Mouse (Mus musculus) heart, postnatal 0 days (tissue): Measurements from ENCODE around the gene Rbm5. TPM values are rescaled to one million over a fixed set of nuclear protein-coding genes. Genes with fewer than 3 reads are reported as not detected.

ENCODE experiments used
- ATAC-seq: fragments of 200-750 bp; cut with Nextera tagmentation; 2 replicates; pipeline ENCODE4 v1.8.0; 2017; ENCODE audit warnings: low read depth, moderate number of reproducible peaks, moderate library complexity; ENCODE audit not compliant: insufficient read depth
- DNase-seq: peaks from one replicate; pipeline ENCODE4 v3.0.0-alpha.2; 2016; ENCODE audit warnings: low spot score
- H3K27ac ChIP-seq: fragments of 300-500 bp; sonication (generic); 2 replicates; pipeline ENCODE4 v1.5.1; 2014; ENCODE audit warnings: low read depth, mild to moderate bottlenecking
- H3K27me3 ChIP-seq: fragments of 300-500 bp; sonication (generic); 2 replicates; pipeline ENCODE4 v1.6.1; 2014; ENCODE audit warnings: low read length, mixed read lengths; ENCODE audit not compliant: control insufficient read depth, insufficient read depth
- H3K36me3 ChIP-seq: fragments of 300-500 bp; sonication (generic); replicated peaks from 2 replicates; pipeline ENCODE4 v1.6.1; 2014; ENCODE audit warnings: low read length, mixed read lengths; ENCODE audit not compliant: control insufficient read depth, insufficient read depth
- H3K4me1 ChIP-seq: fragments of 300-500 bp; sonication (generic); 2 replicates; pipeline ENCODE4 v1.6.1; 2014; ENCODE audit warnings: antibody characterized with exemption; ENCODE audit not compliant: control insufficient read depth, insufficient read depth
- H3K4me2 ChIP-seq: fragments of 300-500 bp; sonication (generic); 2 replicates; pipeline ENCODE4 v1.6.1; 2014; ENCODE audit warnings: low read depth, mild to moderate bottlenecking, low read length, moderate library complexity
- H3K4me3 ChIP-seq: fragments of 300-500 bp; sonication (generic); 2 replicates; pipeline ENCODE4 v1.5.1; 2014; ENCODE audit warnings: low read depth, low read length
- H3K9ac ChIP-seq: fragments of 300-500 bp; sonication (generic); replicated peaks from 2 replicates; pipeline ENCODE4 v1.6.1; 2014; ENCODE audit warnings: low read depth, low read length, mixed read lengths
- H3K9me3 ChIP-seq: fragments of 300-500 bp; sonication (generic); replicated peaks from 2 replicates; pipeline ENCODE4 v1.6.1; 2016; ENCODE audit warnings: low read length; ENCODE audit not compliant: control insufficient read depth
- CTCF ChIP-seq: IDR thresholded peaks from 2 replicates; pipeline ENCODE4 v1.5.1; 2016; ENCODE audit warnings: antibody characterized with exemption, control low read depth, low read depth
- EP300 ChIP-seq: IDR thresholded peaks from 2 replicates; pipeline ENCODE4 v1.6.1; 2016; ENCODE audit warnings: antibody characterized with exemption, low read depth
- WGBS: fragments of 180-500 bp; shearing (Covaris S2); extraction: QIAGEN DNeasy Blood & Tissue Kit; methylation state at CpG from one replicate; pipeline ENCODE4 v1.1.7; 2014; 5-methylcytosine and 5-hydroxymethylcytosine counted together
- polyA plus RNA-seq: library from polyadenylated mRNA; unstranded; fragments of >200 nt; fragmentation: Nextera tagmentation; extraction: Ambion mirVana; gene quantifications from 2 replicates; pipeline ENCODE4 v1.2.1, GENCODE M21; 2015
- total RNA-seq: library from RNA; depleted of rRNA; stranded (reverse); fragments of >200 nt; gene quantifications from 2 replicates; pipeline ENCODE4 v1.2.3, GENCODE M21; 2014; ENCODE audit warnings: low replicate concordance

The Rbm5 gene
- total and polyA plus RNA-seq, 2 experiments from 2014 or later = 81.7 to 90.6 TPM

DNA sequence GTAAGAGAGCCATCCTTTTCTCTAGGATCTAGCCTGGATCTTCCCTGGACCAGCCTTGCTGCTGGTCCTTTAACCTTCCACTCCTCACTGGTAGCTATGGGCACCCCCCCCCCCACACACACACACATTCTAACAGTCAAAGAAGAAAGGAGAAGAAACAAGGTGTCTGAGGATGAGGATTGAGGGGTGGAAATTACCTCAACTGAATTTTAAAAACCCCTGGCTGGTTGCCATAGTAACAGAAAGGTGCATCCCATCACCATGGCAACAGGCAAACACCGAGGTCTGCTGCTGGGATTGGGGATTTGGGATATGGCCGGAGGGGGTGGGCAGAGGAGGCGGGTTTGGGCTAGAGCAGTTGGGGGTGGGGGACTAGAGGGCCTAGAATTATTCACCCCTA lies 41.1 kb downstream of the Rbm5 start:
- no peak overlapping the region for H3K27ac ChIP-seq
- no peak overlapping the region for H3K4me3 ChIP-seq
- no peaks in the 10 kb centered on the region for H3K36me3 ChIP-seq
- ATAC-seq = no peak
- no peaks in the 10 kb centered on the region; the same call in 1 of the 2 replicates for H3K4me1 ChIP-seq
- peaks cover 6% of the 10 kb centered on the region for H3K27me3 ChIP-seq
- whole genome bisulfite sequencing = 65% methylated on average over 3 of the region's 3 CpGs
- TF ChIP-seq EP300 (no peak), CTCF (no peak)
- no peak overlapping the region for H3K4me2 ChIP-seq
- DNase-seq = no peak
- no peaks in the 10 kb centered on the region for H3K9me3 ChIP-seq
- H3K9ac ChIP-seq = no peak overlapping the region

DNA sequence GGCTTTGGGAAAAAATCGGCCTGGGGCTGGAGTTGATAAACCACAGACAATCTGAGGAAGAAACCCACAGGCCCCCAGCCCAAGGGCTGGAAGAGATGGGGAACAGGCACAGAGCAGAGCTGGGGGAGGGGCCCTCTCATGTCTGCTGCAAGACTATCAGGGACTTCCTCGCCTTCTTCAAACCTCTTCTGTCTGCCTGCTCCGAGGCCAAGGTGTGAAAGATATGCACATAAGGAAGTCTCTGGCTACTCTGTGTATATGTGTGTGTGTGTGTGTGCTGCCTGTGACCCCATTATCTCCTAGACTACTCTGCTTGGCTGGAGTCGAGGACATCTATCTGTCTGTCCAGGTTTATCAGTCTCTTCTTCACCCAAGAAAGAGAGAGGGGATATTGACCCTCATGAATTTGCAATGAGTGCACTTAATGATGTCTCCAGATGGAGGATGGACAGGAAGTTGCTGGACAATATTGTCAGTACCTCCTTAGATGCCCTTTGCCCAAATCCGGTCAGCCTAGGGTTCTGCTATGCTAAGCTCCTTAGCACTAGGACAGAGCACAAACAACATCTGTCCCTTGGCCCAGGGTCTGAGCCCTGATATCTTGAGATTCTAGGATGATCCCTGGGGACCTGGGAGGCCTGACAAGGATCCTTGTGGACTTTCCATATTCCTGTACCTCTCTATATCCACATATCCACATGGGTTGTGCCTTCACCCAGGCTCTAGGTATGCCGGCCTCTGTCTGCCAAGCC lies 41.7 kb downstream of the Rbm5 start:
- no peaks in the 10 kb centered on the region for H3K9me3 ChIP-seq
- TF ChIP-seq CTCF (no peak), EP300 (no peak)
- ATAC-seq (no peak), DNase-seq (no peak)
- H3K36me3 ChIP-seq = no peaks in the 10 kb centered on the region
- H3K4me2 ChIP-seq = no peak overlapping the region
- H3K27me3 ChIP-seq = no peaks in the 10 kb centered on the region
- H3K9ac ChIP-seq = no peak overlapping the region
- H3K4me3 ChIP-seq = no peak overlapping the region
- no peak overlapping the region for H3K27ac ChIP-seq
- H3K4me1 ChIP-seq = peaks cover 5% of the 10 kb centered on the region
- WGBS = 49% methylated on average over 6 of the region's 6 CpGs

DNA sequence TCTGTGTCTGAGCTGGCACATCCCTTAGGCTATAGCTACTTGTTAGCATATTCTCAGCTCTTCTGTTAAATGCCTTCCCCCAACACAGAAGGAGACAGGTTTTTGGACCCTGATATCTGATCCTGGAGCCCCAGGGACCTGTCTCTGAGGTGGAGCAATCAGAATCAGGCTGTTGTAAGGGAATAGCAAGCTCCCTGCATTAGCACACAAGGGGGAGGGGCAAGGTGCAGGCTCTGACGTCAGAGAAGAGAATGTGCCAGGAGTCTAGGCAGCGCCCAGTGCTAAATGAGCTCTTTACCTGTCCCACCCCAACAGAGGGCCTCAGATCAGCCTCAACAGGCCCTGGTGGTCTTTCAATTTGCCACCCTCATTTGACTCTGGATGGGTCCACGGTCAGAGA lies 43.8 kb downstream of the Rbm5 start:
- no peak overlapping the region for H3K9ac ChIP-seq
- H3K4me1 ChIP-seq = peaks cover 15% of the 10 kb centered on the region
- H3K36me3 ChIP-seq = no peaks in the 10 kb centered on the region
- no peak overlapping the region for H3K4me3 ChIP-seq
- ATAC-seq (no peak), DNase-seq (no peak)
- no peaks in the 10 kb centered on the region for H3K9me3 ChIP-seq
- WGBS = 56% methylated on average over 3 of the region's 3 CpGs
- no peaks in the 10 kb centered on the region for H3K27me3 ChIP-seq
- H3K27ac ChIP-seq = no peak overlapping the region
- no peak overlapping the region for H3K4me2 ChIP-seq
- TF ChIP-seq CTCF (no peak), EP300 (no peak)

DNA sequence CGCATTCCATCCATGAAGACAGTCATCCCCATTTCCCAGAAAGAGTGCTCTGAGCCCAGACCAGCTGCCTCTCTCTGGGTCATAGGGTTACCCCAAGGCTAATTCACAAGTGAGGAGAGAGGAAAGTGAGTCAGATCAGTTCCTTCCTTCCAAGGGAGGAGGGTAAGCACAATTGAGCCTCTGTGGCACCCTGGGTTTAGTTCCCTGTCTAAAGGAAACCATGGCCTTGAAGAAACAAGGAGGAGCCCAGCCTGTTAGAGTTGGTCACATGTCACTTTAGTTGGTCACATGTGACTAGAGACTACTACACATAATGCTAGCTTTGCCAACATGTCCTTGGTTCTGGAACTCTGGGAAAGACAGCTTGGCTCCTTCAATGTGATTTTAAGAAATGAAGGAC lies 46.0 kb downstream of the Rbm5 start:
- H3K27ac ChIP-seq = peak overlapping the region; percentile 74
- no peak overlapping the region for H3K4me2 ChIP-seq
- H3K4me1 ChIP-seq = peaks cover 15% of the 10 kb centered on the region
- no peaks in the 10 kb centered on the region for H3K36me3 ChIP-seq
- no peak overlapping the region for H3K4me3 ChIP-seq
- no peaks in the 10 kb centered on the region for H3K9me3 ChIP-seq
- H3K27me3 ChIP-seq = no peaks in the 10 kb centered on the region; the same call in 1 of the 2 replicates
- DNase-seq = no peak
- no peak overlapping the region for H3K9ac ChIP-seq
- TF ChIP-seq EP300 (no peak), CTCF (no peak)
- ATAC-seq = peak; percentile 50; the same call in 1 of the 2 replicates
- WGBS = 85% methylated on average over 1 of the region's 1 CpGs

DNA sequence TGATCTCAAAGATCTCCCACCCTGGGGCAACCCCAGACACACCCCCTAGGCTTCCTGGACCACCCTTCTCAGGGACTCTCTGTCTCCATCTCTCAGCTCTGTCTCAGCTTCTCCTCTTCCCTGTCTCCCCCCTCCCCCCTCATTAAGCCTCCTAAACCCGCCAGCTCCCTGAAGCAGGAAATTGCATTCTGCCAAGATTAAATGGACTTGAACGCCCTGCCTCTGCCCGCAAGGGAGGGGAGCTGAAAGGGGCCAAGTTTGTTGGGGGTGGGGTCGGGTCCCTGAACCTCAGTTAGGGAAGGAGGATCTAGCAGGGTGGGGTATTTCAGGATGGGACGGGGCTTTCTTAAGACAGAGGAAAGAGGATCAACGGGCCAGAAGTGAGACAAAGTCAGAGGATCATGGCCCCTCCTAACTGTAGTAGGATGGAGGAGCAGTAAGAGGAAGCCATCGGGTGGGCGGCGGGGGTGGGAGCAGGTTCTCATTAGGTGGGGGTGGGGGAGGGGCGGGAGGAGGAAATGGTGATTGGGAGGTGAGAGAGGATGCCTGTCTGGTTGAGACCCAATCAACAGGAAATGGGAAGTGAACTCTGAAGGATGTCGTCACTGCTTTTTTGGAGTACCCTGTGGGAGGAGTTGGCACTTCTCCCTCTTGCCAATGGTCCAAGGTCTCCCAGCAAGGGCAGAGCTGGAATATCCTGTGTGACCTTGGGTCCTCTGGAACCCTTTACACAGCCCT lies 46.8 kb downstream of the Rbm5 start:
- Histone ChIP-seq H3K27ac (peak overlapping the region; percentile 74), H3K4me3 (no peak overlapping the region), H3K27me3 (no peaks in the 10 kb centered on the region; the same call in 1 of the 2 replicates), H3K9ac (no peak overlapping the region), H3K9me3 (no peaks in the 10 kb centered on the region), H3K36me3 (no peaks in the 10 kb centered on the region), H3K4me1 (peaks cover 15% of the 10 kb centered on the region), H3K4me2 (peak overlapping the region; percentile 32)
- DNase-seq (peak; percentile 84), ATAC-seq (peak; percentile 77)
- TF ChIP-seq EP300 = no peak
- WGBS = 5% methylated on average over 9 of the region's 11 CpGs
